Mouse (Mus musculus): ENCODE measurements around the gene Stk39. TPM values are rescaled to one million over a fixed set of nuclear protein-coding genes. Genes with fewer than 3 reads are reported as not detected.

The Stk39 gene
- polyA plus RNA-seq, 1 experiment from 2014 or later = 4.5 TPM

DNA sequence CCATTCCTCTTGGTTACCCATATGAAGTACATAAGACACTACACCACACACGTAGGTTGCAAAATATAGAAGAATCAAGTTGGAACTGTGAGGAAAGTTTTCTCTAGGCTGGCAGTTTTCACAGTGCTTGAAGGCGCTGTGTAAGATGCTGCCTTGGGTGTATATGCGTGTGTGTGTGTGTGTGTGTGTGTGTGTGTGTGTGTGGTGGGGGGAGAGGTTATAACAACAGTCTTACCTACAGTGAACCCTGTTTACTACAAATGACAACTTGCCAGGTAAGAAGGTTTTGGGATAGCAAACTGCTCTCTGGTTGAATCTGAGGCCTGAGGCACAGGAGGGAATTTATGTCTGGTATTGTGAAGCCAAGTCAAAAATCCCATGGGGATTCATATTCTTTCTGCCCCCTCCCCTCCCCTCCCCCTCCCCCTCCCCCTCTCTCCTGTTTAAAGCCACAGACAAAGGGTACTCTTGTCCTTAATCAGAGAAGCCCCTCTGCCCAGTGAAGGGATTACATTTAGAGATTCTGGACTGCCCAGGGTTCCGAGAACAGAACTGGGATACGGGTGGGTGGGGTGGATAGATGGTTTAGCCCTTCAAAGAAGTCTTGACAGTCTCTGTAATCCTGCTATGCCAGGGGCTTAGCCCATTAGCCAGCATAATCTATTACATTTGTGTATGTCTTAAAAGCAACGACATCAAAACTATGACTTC, 219.9 kb downstream of the Stk39 start:
- Histone ChIP-seq H3K9ac (ENCODE audit: low read depth, low read length) (no peak overlapping the region), H3K9me3 (ENCODE audit: control insufficient read depth, low read length) (no peaks in the 10 kb centered on the region), H3K4me3 (ENCODE audit: low read length) (no peak overlapping the region), H3K4me2 (ENCODE audit: low read depth, low read length) (no peak overlapping the region), H3K36me3 (ENCODE audit: control insufficient read depth, insufficient read depth, low read length) (no peaks in the 10 kb centered on the region; the same call in 1 of the 2 replicates), H3K27ac (ENCODE audit: low read length) (no peak overlapping the region), H3K4me1 (ENCODE audit: control insufficient read depth, insufficient read depth, low read length) (no peaks in the 10 kb centered on the region), H3K27me3 (replicated peaks; ENCODE audit: control insufficient read depth, insufficient read depth, low read length) (no peaks in the 10 kb centered on the region)
- 87% methylated on average over 6 of the region's 6 CpGs for WGBS
- ATAC-seq = no peak

DNA sequence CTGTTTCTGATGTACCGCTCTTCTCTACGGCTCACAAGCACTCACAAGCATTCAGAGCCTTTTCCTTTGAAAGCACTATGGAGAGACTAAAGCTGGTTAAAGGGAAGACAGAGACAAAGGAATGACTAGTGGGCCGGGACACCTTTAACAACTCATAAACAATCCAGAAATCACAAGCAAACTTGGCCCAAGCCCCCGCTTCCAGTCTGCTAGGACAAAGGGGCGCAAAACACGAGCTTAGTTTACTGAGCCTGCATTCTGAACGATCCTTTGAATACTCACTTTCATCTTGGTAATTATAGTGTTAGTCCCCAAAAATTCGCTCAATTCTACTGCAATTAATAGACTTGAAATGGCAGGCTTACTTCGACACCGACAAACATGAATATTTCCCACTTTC, 221.2 kb downstream of the Stk39 start:
- Histone ChIP-seq H3K27ac (ENCODE audit: low read length) (no peak overlapping the region), H3K4me3 (ENCODE audit: low read length) (no peak overlapping the region), H3K9ac (ENCODE audit: low read depth, low read length) (no peak overlapping the region), H3K4me1 (ENCODE audit: control insufficient read depth, insufficient read depth, low read length) (no peaks in the 10 kb centered on the region), H3K36me3 (ENCODE audit: control insufficient read depth, insufficient read depth, low read length) (no peaks in the 10 kb centered on the region; the same call in 1 of the 2 replicates), H3K4me2 (ENCODE audit: low read depth, low read length) (no peak overlapping the region), H3K27me3 (replicated peaks; ENCODE audit: control insufficient read depth, insufficient read depth, low read length) (no peaks in the 10 kb centered on the region), H3K9me3 (ENCODE audit: control insufficient read depth, low read length) (no peaks in the 10 kb centered on the region)
- WGBS = 91% methylated on average over 10 of the region's 10 CpGs
- ATAC-seq = no peak

- H3K4me1 ChIP-seq (ENCODE audit: control insufficient read depth, insufficient read depth, low read length) = no peaks in the 10 kb centered on the region
- no peak for ATAC-seq
- H3K36me3 ChIP-seq (ENCODE audit: control insufficient read depth, insufficient read depth, low read length) = no peaks in the 10 kb centered on the region; the same call in 1 of the 2 replicates
- H3K4me3 ChIP-seq (ENCODE audit: low read length) = no peak overlapping the region
- H3K27me3 ChIP-seq (replicated peaks; ENCODE audit: control insufficient read depth, insufficient read depth, low read length) = no peaks in the 10 kb centered on the region
- no peak overlapping the region for H3K9ac ChIP-seq (ENCODE audit: low read depth, low read length)
- H3K27ac ChIP-seq (ENCODE audit: low read length) = no peak overlapping the region
- no peak overlapping the region for H3K4me2 ChIP-seq (ENCODE audit: low read depth, low read length)
- no peaks in the 10 kb centered on the region for H3K9me3 ChIP-seq (ENCODE audit: control insufficient read depth, low read length)
- 77% methylated on average over 4 of the region's 4 CpGs for WGBS
Observed at GRCm38 (mm10) chr2:68249855-68250424, 222.1 kb downstream of the Stk39 start.

DNA sequence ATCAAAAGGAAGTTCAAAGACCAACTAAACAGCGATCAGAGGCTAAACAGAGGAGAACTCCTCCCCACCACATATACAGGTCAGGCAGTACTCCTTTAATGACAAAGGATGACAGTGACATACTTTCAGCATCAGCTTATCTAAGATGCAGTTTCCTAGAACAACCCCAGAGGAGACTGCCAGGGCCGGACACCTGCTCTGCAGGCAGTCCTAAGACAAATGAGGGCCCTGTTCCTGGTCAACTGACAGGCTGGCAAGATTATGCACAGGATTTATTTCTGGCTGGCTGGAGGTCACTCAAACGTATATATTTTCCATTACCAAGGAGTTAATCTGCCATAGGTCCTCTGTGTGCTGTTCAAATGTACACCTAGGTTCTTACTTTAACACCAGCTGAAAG, 225.8 kb downstream of the Stk39 start:
- H3K9me3 ChIP-seq (ENCODE audit: control insufficient read depth, low read length) = no peaks in the 10 kb centered on the region
- no peak overlapping the region for H3K4me3 ChIP-seq (ENCODE audit: low read length)
- no peaks in the 10 kb centered on the region; the same call in 1 of the 2 replicates for H3K36me3 ChIP-seq (ENCODE audit: control insufficient read depth, insufficient read depth, low read length)
- H3K27me3 ChIP-seq (replicated peaks; ENCODE audit: control insufficient read depth, insufficient read depth, low read length) = no peaks in the 10 kb centered on the region
- no peak for ATAC-seq
- H3K27ac ChIP-seq (ENCODE audit: low read length) = no peak overlapping the region
- WGBS = 42% methylated on average over 3 of the region's 3 CpGs
- no peak overlapping the region for H3K4me2 ChIP-seq (ENCODE audit: low read depth, low read length)
- H3K4me1 ChIP-seq (ENCODE audit: control insufficient read depth, insufficient read depth, low read length) = no peaks in the 10 kb centered on the region
- H3K9ac ChIP-seq (ENCODE audit: low read depth, low read length) = no peak overlapping the region

GRCm38 (mm10) chr2:68244556-68244955, 227.5 kb downstream of the Stk39 start:
- ATAC-seq = no peak
- Histone ChIP-seq H3K9ac (ENCODE audit: low read depth, low read length) (no peak overlapping the region), H3K27ac (ENCODE audit: low read length) (no peak overlapping the region), H3K9me3 (ENCODE audit: control insufficient read depth, low read length) (no peaks in the 10 kb centered on the region), H3K4me3 (ENCODE audit: low read length) (no peak overlapping the region), H3K27me3 (replicated peaks; ENCODE audit: control insufficient read depth, insufficient read depth, low read length) (no peaks in the 10 kb centered on the region), H3K4me1 (ENCODE audit: control insufficient read depth, insufficient read depth, low read length) (no peaks in the 10 kb centered on the region), H3K4me2 (ENCODE audit: low read depth, low read length) (no peak overlapping the region), H3K36me3 (ENCODE audit: control insufficient read depth, insufficient read depth, low read length) (no peaks in the 10 kb centered on the region; the same call in 1 of the 2 replicates)
- 69% methylated on average over 1 of the region's 1 CpGs for WGBS

GRCm38 (mm10) chr2:68243879-68244553, 228.1 kb downstream of the Stk39 start:
- WGBS = 77% methylated on average over 12 of the region's 12 CpGs
- no peak overlapping the region for H3K4me2 ChIP-seq (ENCODE audit: low read depth, low read length)
- H3K4me1 ChIP-seq (ENCODE audit: control insufficient read depth, insufficient read depth, low read length) = no peaks in the 10 kb centered on the region
- H3K4me3 ChIP-seq (ENCODE audit: low read length) = no peak overlapping the region
- no peaks in the 10 kb centered on the region for H3K27me3 ChIP-seq (replicated peaks; ENCODE audit: control insufficient read depth, insufficient read depth, low read length)
- H3K27ac ChIP-seq (ENCODE audit: low read length) = no peak overlapping the region
- no peaks in the 10 kb centered on the region for H3K9me3 ChIP-seq (ENCODE audit: control insufficient read depth, low read length)
- H3K9ac ChIP-seq (ENCODE audit: low read depth, low read length) = no peak overlapping the region
- H3K36me3 ChIP-seq (ENCODE audit: control insufficient read depth, insufficient read depth, low read length) = no peaks in the 10 kb centered on the region; the same call in 1 of the 2 replicates
- no peak for ATAC-seq

- Histone ChIP-seq H3K9me3 (ENCODE audit: control insufficient read depth, low read length) (no peaks in the 10 kb centered on the region), H3K27me3 (replicated peaks; ENCODE audit: control insufficient read depth, insufficient read depth, low read length) (no peaks in the 10 kb centered on the region), H3K9ac (ENCODE audit: low read depth, low read length) (no peak overlapping the region), H3K36me3 (ENCODE audit: control insufficient read depth, insufficient read depth, low read length) (no peaks in the 10 kb centered on the region; the same call in 1 of the 2 replicates), H3K4me1 (ENCODE audit: control insufficient read depth, insufficient read depth, low read length) (no peaks in the 10 kb centered on the region), H3K4me2 (ENCODE audit: low read depth, low read length) (no peak overlapping the region), H3K27ac (ENCODE audit: low read length) (no peak overlapping the region), H3K4me3 (ENCODE audit: low read length) (no peak overlapping the region)
- WGBS = 86% methylated on average over 3 of the region's 3 CpGs
- ATAC-seq = no peak
Observed at GRCm38 (mm10) chr2:68243273-68243672, 228.8 kb downstream of the Stk39 start.

- H3K4me2 ChIP-seq (ENCODE audit: low read depth, low read length) = no peak overlapping the region
- ATAC-seq = no peak
- 85% methylated on average over 3 of the region's 3 CpGs for WGBS
Observed at GRCm38 (mm10) chr2:68242069-68242468, 230.0 kb downstream of the Stk39 start.

DNA sequence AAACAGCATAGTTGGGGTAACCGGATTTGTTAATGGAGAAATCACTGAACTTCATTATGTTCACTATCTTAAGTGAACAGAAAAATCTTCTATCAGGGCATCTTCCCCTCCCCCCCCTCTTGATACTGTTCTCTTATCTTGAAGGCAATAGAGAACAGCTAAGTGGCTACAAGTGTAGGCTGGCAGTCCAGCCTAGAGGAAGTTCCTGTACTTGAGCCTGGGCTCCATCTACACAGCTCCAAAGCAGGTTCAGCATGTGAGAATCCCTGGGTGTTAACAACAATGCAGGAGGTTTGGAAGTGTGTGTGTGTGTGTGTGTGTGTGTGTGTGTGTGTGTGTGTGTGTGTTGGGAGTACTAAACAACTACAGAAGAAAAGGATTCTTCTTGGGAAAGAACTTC, 230.4 kb downstream of the Stk39 start:
- Histone ChIP-seq H3K4me2 (ENCODE audit: low read depth, low read length) (no peak overlapping the region), H3K36me3 (ENCODE audit: control insufficient read depth, insufficient read depth, low read length) (no peaks in the 10 kb centered on the region), H3K9ac (ENCODE audit: low read depth, low read length) (no peak overlapping the region), H3K27me3 (replicated peaks; ENCODE audit: control insufficient read depth, insufficient read depth, low read length) (no peaks in the 10 kb centered on the region), H3K4me1 (ENCODE audit: control insufficient read depth, insufficient read depth, low read length) (no peaks in the 10 kb centered on the region), H3K27ac (ENCODE audit: low read length) (no peak overlapping the region), H3K9me3 (ENCODE audit: control insufficient read depth, low read length) (no peaks in the 10 kb centered on the region), H3K4me3 (ENCODE audit: low read length) (no peak overlapping the region)
- ATAC-seq = no peak
- 95% methylated on average over 1 of the region's 1 CpGs for WGBS

More at GRCm38 (mm10) chr2:68242069-68242468, 230.0 kb downstream of the Stk39 start:
- H3K27ac ChIP-seq (ENCODE audit: low read length) = no peak overlapping the region
- no peak overlapping the region for H3K9ac ChIP-seq (ENCODE audit: low read depth, low read length)
- H3K27me3 ChIP-seq (replicated peaks; ENCODE audit: control insufficient read depth, insufficient read depth, low read length) = no peaks in the 10 kb centered on the region
- no peaks in the 10 kb centered on the region for H3K4me1 ChIP-seq (ENCODE audit: control insufficient read depth, insufficient read depth, low read length)
- H3K4me3 ChIP-seq (ENCODE audit: low read length) = no peak overlapping the region
- no peaks in the 10 kb centered on the region for H3K36me3 ChIP-seq (ENCODE audit: control insufficient read depth, insufficient read depth, low read length)
- H3K9me3 ChIP-seq (ENCODE audit: control insufficient read depth, low read length) = no peaks in the 10 kb centered on the region

Data from intestine, embryonic 16.5 days (tissue).